Mouse (Mus musculus): ENCODE data around the gene Sppl2a. TPM values are rescaled to one million over a fixed set of nuclear protein-coding genes. Genes with fewer than 3 reads are reported as not detected.
"Not testable (repeated sequence)": the region's sequence is repeated elsewhere in the genome, so short reads cannot be mapped to it uniquely, and the experiment has no call there.

The Sppl2a gene
- total RNA-seq, 2 experiments from 2014 or later = 22.1 to 32.7 TPM

DNA sequence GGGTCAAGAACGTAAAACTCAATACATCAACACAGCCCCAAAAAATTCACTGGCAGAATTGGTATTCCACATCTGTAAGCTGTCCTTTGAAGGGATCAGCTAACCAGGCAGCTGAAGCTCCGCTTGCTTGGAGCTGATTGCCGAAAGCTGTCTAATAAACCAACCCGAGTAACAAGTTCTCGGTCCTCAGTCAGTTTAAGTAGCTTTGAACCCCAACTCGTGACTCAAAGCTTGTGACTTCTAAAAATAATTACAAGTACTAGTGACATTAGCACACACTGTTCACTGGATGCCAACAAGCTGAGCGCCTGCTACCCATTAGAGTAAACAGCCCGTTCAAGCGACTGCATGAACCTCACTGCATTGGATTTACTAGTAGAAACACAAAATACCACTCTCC lies 35.5 kb downstream of the Sppl2a start:
- no peak for ATAC-seq (replicated peaks; ENCODE audit: poor library complexity, severe bottlenecking)

DNA sequence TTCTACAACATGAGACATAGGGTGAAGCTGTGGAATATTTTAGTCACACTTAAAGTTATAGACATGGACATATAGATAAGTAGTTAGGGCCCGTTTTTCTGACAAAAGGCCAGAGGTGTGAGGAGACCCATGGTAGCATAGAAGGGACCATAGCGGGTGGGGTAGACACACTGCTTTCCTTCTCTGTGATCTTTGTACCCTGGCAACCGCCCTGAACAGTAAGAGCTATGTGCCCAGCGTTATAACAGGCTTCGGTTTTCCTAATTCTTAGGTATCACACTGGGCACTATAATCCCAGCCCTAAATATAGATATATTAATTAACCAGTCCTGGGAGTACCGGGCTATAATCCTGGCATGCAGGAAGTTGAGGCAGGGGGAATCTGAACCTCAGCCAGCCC lies 36.1 kb downstream of the Sppl2a start:
- ATAC-seq (replicated peaks; ENCODE audit: poor library complexity, severe bottlenecking) = no peak

DNA sequence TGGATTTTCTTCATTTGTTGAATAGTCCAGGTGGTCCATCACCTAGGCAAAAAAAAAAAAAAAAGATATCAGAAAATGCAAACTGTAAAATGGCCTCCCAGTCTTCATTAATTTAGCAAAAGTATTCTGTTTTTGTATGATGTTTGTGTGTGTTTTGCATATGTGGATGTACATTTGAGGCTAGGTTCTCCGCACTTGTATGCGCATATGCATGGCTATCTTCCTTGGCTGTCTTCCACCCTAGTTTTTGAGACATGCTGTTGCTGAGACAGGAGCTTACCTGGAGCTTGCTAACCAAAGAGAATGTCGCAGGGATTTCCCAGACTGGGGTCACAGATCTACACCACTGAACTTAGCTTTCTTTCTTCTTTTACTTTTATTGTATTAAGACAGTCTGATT lies 38.8 kb downstream of the Sppl2a start:
- ATAC-seq (replicated peaks; ENCODE audit: poor library complexity, severe bottlenecking) = no peak

DNA sequence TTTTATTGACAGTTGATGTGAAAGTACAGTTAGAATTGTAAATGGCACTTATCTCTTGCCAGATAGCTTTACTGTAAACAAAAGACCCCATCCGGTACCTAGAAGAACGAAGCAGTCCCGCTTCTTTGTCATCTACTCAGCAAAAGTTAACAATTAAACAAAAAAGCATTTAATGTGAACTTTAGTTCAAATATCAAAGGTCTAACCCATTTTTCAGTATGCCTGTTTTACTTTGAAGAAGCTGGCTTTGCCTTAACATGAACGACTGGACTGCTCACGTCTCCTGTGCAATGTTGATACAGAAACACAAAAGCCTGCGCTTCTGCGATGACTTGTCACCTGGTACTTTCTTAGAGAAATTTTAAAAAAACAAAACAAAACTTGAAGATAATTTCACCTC lies 40.7 kb downstream of the Sppl2a start:
- ATAC-seq (replicated peaks; ENCODE audit: poor library complexity, severe bottlenecking) = no peak

DNA sequence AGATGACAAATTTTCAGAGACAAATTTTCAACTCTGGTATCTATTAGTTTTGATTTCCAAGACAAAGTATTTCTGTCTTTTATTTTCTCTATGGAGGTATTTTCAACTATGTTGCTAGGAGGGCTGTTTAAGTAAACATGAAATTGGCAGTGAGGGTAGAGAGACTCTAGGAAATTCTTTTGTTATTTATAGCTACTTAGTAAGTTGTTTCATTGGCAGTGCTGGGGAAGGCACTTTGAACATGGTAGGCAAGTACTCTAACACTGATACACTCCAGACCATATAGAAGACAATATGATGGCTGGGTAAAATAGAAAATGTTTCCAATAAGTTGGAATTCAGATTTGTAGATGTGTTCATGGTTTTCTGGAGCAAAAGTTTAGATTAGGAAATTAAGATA lies 41.3 kb downstream of the Sppl2a start:
- ATAC-seq (replicated peaks; ENCODE audit: poor library complexity, severe bottlenecking) = no peak

DNA sequence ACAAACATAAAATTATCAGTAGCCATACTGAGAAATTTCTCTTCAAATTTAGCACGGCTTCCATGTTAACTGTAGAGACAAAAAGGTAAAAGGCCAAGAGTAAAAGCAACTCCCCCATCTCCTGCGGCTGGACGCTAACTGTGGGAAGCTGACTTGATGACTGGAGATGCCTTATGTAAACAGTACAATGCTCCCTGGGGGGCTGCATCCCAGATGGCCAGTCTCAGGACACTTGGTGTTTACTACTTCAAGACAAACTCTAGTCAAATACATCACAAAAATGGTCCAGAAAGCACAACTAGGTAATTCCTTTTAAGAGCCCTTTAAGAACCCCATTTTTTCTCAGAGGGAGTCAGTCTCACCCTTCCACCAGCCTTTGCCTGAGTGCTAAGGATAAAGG lies 45.9 kb downstream of the Sppl2a start:
- ATAC-seq (replicated peaks; ENCODE audit: poor library complexity, severe bottlenecking) = no peak

DNA sequence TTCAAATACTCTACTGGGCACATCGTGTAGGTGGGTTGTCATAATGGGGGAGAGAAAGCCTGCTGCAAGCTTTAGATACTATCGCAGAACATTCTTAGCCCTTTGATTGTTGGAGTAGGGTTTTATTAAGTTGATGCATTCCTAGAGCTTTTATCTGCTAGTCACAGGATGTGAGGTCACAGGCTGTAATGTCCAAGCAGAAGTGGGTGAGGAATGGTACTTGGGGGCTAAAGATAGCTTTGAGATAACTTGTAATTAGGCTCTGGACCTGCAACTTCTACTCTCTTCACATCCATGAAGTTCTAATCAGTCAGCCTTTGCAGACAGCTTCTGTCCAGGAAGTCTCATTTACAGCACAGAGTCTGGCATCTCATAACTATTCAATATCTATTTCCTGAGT lies 47.2 kb downstream of the Sppl2a start:
- ATAC-seq (replicated peaks; ENCODE audit: poor library complexity, severe bottlenecking) = no peak

DNA sequence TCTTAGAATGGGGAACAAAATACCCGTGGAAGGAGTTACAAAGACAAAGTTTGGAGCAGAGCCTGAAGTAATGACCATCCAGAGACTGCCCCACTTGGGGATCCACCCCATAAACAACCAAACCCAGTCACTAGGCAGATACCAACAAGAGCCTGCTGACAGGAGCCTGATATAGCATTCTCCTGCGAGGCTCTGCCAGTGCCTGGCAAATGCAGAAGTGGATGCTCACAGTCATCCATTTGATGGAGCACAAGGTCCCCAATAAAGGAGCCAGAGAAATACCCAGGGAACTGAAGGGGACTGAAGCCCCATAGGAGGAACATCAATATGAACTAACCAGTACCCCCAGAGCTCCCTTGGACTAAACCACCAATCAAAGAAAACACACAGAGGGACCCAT lies 50.3 kb downstream of the Sppl2a start:
- not testable (repeated sequence) for ATAC-seq (replicated peaks; ENCODE audit: poor library complexity, severe bottlenecking)

DNA sequence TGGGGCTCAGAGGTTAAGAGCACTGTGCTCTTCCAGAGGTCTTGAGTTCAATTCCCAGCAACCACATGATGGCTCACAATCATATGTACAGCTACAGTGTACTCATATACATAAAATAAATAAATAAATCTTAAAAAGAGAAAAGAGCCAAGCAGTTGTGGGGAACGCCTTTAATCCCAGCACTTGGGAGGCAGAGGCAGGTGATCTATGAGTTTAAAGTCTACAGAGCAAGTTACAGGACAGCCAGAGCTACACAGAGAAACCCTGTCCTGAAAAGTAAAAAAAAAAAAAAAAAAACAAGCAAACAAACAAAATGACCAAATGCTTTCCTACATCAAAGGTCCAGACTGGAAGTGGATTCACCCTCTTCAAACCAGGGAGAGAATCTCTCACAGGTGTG lies 55.0 kb downstream of the Sppl2a start:
- ATAC-seq (replicated peaks; ENCODE audit: poor library complexity, severe bottlenecking) = no peak

DNA sequence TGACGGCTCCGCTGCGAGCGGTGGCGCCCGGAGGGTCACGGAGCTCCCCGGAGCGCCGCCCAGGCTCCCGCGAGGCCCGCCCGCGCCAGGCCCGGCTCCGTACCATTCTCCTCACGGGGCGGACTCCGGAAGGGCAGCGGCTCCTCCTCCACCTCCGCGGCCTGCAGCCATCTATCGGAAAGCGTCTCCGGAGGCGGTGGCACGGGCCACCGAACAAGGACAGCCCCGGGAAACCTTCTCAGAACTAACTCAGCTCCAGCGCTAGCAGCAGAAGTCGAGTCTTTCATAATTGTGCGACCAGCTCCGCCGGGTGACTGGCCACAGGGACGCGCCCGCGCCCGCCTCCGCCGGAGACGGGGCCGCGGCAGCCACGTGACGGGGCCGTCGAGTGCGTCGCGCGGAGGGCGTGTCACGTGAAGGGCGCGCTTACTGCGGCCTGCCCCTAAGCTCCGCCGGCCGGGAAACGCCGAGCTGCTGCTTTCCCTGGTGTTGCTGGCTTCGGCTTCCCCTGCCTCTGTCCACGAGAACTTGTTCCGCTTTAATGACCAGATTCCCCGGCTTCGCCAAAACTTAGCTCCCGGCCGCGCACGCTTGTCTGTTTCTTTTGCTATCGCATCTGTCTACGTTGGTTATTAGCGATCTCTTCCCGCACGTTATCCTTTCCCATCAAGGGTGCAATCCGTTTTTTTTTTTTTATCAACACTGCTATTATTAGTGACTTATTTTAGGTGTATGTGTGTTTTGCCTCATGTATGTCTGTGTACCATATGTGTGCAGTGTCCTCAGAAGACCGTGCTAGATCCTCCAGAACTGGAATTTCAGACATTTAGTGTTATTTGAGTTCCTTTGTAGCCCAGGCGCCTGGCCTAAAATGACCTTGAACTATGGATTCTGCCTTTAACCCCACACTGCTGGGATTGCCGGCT lies 56.9 kb downstream of the Sppl2a start, which contains the start of gene Trpm7:
Gene Trpm7, minus strand, starts transcription at position 360 of the 926 bp plus-strand sequence.
- peak; percentile 97 for ATAC-seq (replicated peaks; ENCODE audit: poor library complexity, severe bottlenecking)

DNA sequence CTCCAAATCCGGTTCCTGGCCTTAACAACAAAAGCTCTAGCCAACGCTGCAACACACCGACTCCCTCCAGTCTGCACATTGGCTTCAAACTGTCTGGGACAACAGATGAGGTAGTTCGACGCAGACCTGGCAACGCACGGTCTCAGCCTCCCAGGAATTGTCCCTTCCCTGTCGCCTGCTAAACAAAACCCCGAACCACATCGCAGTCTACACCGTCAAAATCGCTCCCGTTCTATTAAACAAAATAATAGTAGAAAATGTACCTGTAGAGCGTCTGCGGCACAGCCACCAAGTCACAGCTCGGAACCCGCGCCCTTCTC lies 57.6 kb downstream of the Sppl2a start:
- ATAC-seq (replicated peaks; ENCODE audit: poor library complexity, severe bottlenecking) = 0 out of 2 replicates have a peak, but pooled peaks have one; percentile 13

DNA sequence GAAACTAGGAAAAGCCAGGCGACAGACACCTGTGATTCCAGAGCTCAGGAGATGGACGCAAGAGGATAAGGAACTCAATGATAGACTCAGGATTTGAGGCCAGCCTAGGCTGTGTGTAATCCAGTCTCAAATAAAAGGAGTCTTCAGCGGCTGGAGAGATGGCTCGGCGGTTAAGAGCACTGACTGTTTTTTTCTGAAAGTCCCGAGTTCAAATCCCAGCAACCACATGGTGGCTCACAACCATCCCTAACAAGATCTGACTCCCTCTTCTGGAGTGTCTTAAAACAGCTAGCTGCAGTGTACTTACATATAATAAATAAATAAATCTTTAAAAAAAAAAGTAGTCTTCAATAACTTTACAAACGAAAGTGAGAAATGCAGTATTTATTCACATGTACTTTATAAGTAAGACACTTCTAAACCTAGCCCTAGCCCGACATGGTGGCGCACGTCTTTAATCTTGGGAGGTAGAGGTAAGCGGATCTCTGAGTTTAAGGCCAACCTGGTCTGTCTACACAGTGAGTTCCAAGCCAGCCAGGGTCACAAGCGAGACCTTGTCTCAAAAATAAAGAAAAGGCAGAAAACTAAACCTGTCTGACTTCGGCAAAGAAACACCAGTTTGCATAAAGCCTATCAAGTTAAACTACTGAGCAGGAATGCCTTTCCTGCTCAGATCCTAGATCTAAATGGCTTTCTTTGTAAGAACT lies 58.1 kb downstream of the Sppl2a start:
- no peak for ATAC-seq (replicated peaks; ENCODE audit: poor library complexity, severe bottlenecking)

DNA sequence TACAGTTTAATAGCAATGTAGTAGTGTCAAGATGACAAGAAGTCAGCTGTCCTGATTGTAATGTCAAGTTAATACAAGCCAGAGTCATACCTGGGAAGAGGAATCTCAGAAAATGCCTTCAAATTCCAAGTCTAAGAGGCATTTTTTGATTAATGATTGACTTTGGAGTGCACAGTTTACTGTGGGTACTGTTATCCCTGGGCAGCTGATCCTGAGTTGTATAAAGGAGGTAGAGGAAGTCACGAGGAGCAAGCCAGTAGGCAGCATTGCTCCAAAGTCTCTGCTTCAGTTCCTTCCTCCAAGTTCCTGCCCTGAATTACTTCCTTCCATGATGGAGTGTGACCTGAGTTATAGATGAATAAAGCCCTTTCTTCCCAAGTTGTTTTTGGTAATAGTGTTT lies 66.7 kb downstream of the Sppl2a start:
- no peak for ATAC-seq (replicated peaks; ENCODE audit: poor library complexity, severe bottlenecking)

DNA sequence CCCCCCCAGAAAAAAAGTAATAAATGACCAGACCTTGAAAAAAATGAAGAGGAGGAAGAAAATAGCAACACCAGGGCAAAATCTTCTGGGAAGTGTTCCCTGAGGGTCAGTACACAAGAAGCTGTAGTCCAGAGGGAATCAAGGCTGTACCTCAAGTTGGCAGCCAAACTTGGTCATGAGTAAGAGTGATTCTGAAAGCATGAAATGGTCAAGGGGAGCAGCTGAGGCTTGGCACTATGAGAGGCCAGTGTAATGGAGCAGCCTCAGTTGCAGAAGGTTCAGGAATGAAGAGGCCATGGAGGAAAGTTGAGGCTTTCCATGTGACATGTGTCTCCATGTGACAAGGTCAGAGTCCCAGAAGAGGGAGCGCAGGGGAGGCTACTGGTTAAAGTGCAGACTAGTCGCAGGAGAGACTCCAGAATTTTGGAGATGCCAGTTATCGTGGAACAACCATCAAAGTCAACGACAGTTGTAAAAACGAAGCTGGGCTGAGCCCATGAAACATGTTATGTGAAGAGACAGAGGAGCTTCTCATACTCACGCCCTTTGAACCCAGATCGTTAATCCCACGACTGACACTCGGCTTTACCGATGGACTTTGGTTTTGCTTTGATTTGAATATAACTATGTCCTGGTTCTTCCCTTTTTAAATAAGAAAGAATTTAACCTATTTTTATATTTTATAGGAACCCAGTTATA lies 67.4 kb downstream of the Sppl2a start:
- no peak for ATAC-seq (replicated peaks; ENCODE audit: poor library complexity, severe bottlenecking)

DNA sequence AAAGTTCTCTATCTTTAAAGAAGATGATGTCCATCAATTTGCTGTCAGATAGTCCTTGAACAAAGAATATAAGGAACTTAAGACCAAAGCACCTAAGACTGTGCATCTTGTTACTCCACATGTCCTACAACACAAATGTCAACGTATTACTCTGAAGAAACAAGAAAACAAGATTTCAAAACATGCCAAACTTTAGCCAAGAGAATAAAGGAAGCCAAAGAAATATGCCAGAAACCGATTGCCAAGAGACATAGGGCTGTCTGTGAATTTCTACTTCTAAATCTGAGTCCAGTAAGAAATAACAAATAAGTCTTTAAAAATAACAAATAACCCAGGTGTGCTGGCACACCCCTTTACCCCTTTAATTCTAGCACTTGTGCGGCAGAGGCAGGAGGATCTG lies 68.0 kb downstream of the Sppl2a start:
- ATAC-seq (replicated peaks; ENCODE audit: poor library complexity, severe bottlenecking) = no peak

DNA sequence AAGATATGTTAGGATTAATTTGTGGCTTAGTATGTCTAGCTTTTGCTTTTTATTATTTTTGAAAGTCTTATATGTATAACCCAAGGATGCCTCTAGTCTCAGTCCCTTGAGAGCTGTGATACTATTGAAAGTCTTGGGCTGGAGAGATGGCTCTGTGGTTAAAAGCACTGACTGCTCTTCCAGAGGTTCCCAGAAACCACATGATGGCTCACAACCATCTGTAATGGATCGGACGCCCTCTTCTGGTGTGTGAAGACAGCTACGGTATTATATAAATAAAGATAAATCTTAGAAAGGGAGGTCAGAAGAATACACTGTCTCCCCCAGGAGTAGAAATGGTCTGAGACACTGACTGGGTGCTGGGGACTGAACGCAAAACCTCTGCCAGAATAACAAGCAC lies 88.3 kb downstream of the Sppl2a start:
- no peak for ATAC-seq (replicated peaks; ENCODE audit: poor library complexity, severe bottlenecking)

Other genes with a start within 250 kb of the Sppl2a start
- 42.4 and 49.7 TPM in 2 replicates for gene Usp8, start 225.9 kb downstream of the Sppl2a start, total RNA-seq (2014; fragmentation: Nextera tagmentation)
- gene Usp8, start 225.9 kb downstream of the Sppl2a start, total RNA-seq (2017) = 52.6 and 58.2 TPM in 2 replicates
- gene Usp50, start 149.8 kb downstream of the Sppl2a start, total RNA-seq (2014; fragmentation: Nextera tagmentation) = 0.64 TPM in 1 of 2 replicates, not detected in the other
- gene Usp50, start 149.8 kb downstream of the Sppl2a start, total RNA-seq (2017) = not detected in 2 replicates
- 46.9 and 86.4 TPM in 2 replicates for gene Trpm7, start 57.0 kb downstream of the Sppl2a start, total RNA-seq (2014; fragmentation: Nextera tagmentation)
- gene Trpm7, start 57.0 kb downstream of the Sppl2a start, total RNA-seq (2017) = 77.3 and 91.7 TPM in 2 replicates
- gene Ap4e1, start 75.5 kb upstream of the Sppl2a start, total RNA-seq (2014; fragmentation: Nextera tagmentation) = 8.6 and 12.7 TPM in 2 replicates
- 17.8 and 19.6 TPM in 2 replicates for gene Ap4e1, start 75.5 kb upstream of the Sppl2a start, total RNA-seq (2017)
- gene Blvra, start 137.4 kb upstream of the Sppl2a start, total RNA-seq (2014; fragmentation: Nextera tagmentation) = 41.2 and 51.4 TPM in 2 replicates
- 30.5 and 34.9 TPM in 2 replicates for gene Blvra, start 137.4 kb upstream of the Sppl2a start, total RNA-seq (2017)
- gene Ncaph, start 200.7 kb upstream of the Sppl2a start, total RNA-seq (2014; fragmentation: Nextera tagmentation) = 39.1 and 52.5 TPM in 2 replicates
- 49.6 and 61.3 TPM in 2 replicates for gene Ncaph, start 200.7 kb upstream of the Sppl2a start, total RNA-seq (2017)
- 27.7 and 33.8 TPM in 2 replicates for gene Itpripl1, start 210.2 kb upstream of the Sppl2a start, total RNA-seq (2014; fragmentation: Nextera tagmentation)
- 22.5 and 26.2 TPM in 2 replicates for gene Itpripl1, start 210.2 kb upstream of the Sppl2a start, total RNA-seq (2017)

Data from granulocyte monocyte progenitor cell, adult 5-6 weeks (primary cell).